Mouse (Mus musculus) limb, embryonic 11.5 days (tissue): ENCODE data around the gene Sec11a. TPM values are rescaled to one million over a fixed set of nuclear protein-coding genes. Genes with fewer than 3 reads are reported as not detected.

Experiments
- ATAC-seq: fragments of 200-750 bp; cut with Nextera tagmentation; 2 replicates; pipeline ENCODE4 v1.8.0; 2017; ENCODE audit warnings: low read depth; ENCODE audit not compliant: insufficient number of reproducible peaks, low FRiP score, low TSS enrichment
- DNase-seq: peaks from one replicate; pipeline ENCODE4 v3.0.0-alpha.2; 2015; ENCODE audit warnings: low spot score
- H3K27ac ChIP-seq: fragments of 300-500 bp; sonication (generic); replicated peaks from 2 replicates; pipeline ENCODE4 v1.5.1; 2014; ENCODE audit warnings: low read depth, mild to moderate bottlenecking, low read length
- H3K27me3 ChIP-seq: fragments of 300-500 bp; sonication (generic); 2 replicates; pipeline ENCODE4 v1.6.1; 2014; ENCODE audit warnings: mild to moderate bottlenecking, low read length, mixed read lengths; ENCODE audit not compliant: control insufficient read depth, insufficient read depth
- H3K36me3 ChIP-seq: fragments of 300-500 bp; sonication (generic); 2 replicates; pipeline ENCODE4 v1.6.1; 2014; ENCODE audit warnings: mild to moderate bottlenecking, low read length, moderate library complexity, mixed read lengths; ENCODE audit not compliant: control insufficient read depth, insufficient read depth
- H3K4me1 ChIP-seq: fragments of 300-500 bp; sonication (generic); 2 replicates; pipeline ENCODE4 v1.6.1; 2014; ENCODE audit warnings: low read length, mixed read lengths; ENCODE audit not compliant: control insufficient read depth, insufficient read depth
- H3K4me2 ChIP-seq: fragments of 300-500 bp; sonication (generic); 2 replicates; pipeline ENCODE4 v1.6.1; 2014; ENCODE audit warnings: low read depth, mild to moderate bottlenecking, moderate library complexity; ENCODE audit not compliant: severe bottlenecking
- H3K4me3 ChIP-seq: fragments of 300-500 bp; sonication (generic); 2 replicates; pipeline ENCODE4 v1.5.1; 2014; ENCODE audit warnings: low read depth, low read length
- H3K9ac ChIP-seq: fragments of 300-500 bp; sonication (generic); 2 replicates; pipeline ENCODE4 v1.6.1; 2014; ENCODE audit warnings: mild to moderate bottlenecking, low read length
- H3K9me3 ChIP-seq: fragments of 300-500 bp; sonication (generic); 2 replicates; pipeline ENCODE4 v1.6.1; 2016; ENCODE audit warnings: low read length; ENCODE audit not compliant: control insufficient read depth
- WGBS: fragments of 180-500 bp; shearing (Covaris S2); extraction: QIAGEN DNeasy Blood & Tissue Kit; methylation state at CpG from one replicate; pipeline ENCODE4 v1.1.7; 2014; 5-methylcytosine and 5-hydroxymethylcytosine counted together
- polyA plus RNA-seq: library from polyadenylated mRNA; unstranded; fragments of >200 nt; fragmentation: Nextera tagmentation; extraction: Ambion mirVana; gene quantifications from 2 replicates; pipeline ENCODE4 v1.2.1, GENCODE M21; 2014

Gene Sec11a
- polyA plus RNA-seq: 189 and 191 TPM in 2 replicates

DNA sequence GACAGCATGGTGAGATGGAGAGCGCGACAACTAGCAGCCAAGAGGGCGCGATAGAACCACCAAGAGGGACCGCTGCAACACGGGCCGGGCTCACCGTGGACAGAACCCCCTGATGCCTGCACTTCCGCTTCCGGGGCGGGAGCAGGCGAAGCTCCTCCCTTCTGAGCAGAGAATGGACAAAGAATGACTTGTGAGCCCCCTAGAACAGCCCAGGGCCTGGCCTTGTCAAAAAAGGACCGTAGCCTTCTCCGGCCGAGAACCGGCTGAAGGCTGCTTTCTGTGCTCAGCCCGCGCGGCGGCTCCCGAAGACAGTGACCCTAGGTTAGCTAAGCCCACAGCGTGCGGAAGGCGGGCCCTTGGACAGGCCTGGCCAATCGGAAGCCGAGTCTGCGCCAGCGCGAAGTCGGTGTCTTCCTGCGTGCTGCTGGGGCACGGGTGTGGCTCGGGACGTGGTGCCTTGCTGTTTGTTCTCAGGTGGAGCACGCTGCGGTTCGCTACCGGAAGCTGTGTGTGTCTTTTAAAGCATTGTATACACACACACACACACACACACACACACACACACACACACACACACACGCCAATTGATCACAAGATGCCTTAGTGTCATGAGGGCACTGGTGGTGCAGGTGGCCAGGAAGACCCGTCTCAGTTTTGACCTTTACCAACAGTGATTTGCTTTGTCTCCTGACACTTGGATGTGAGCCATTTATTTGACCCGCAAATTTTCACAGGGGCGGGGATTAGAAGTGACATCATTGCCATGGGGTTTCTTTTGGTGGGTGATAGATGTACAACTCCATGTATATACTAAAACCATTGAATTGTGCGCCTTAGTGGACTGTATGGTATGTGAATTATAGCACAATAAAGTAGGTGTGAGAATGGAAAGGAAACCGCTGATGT is at the start of gene Sec11a:
TSS of gene Sec11a (minus strand) at position 336 of the 906 bp plus-strand sequence.
- peak within 1 kb of the TSS; percentile 91 for H3K27ac ChIP-seq
- H3K4me2 ChIP-seq: peak within 1 kb of the TSS; percentile 68
- H3K4me1 ChIP-seq: no peaks in the 10 kb centered on the region

DNA sequence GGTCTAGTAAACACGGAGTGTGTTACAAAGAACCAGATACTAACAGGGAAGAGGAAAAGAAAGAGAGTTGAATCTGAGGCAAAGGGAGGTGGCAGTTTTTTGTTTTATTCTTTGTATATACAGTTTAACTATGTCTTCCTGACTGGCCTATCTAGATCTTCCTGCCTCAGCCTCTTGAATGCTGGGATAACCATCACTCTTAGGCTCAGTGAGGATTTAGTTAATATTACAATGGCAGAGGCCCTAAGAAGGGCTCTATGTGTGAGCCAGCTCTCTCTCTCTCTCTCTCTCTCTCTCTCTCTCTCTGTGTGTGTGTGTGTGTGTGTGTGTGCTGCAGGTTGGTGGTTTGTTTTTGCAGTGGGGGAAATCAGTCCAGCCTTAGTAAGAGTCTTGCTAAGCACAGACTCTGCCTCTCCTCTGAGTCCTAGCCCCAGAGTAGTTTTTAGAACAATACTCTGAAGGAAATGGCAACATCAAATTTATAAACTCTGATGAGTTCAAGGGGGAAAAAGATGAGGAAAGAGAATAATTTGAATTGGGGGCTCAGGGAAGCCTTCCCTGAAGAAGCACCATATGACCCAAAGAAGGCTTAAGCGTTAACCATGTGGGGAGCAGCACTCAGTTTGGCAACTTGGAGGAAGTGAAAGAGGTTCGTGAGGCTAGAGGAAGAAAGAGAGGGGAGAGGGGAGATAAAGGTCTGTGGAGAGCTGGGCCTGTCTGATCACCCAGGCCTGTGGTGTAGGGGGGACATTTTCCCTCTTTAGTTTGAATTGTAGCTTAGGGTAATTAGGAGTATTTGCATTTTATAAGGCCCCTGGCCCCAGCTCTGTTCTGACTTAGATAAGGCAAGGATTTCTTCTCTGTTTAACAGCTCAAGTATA is 47.9 kb upstream of the Sec11a start:
- Histone ChIP-seq H3K9me3 (no peaks in the 10 kb centered on the region), H3K9ac (no peak overlapping the region), H3K27me3 (no peaks in the 10 kb centered on the region), H3K27ac (no peak overlapping the region), H3K4me3 (no peak overlapping the region), H3K4me2 (peak overlapping the region; percentile 57; the same call in 1 of the 2 replicates), H3K4me1 (peaks cover 14% of the 10 kb centered on the region), H3K36me3 (no peaks in the 10 kb centered on the region)
- WGBS: 53% methylated on average over 3 of the region's 3 CpGs
- DNase-seq (no peak), ATAC-seq (no peak)

More for the DNA sequence above, at the start of gene Sec11a:
- ATAC-seq (peak; percentile 98), DNase-seq (peak; percentile 94)
- peak within 1 kb of the TSS; percentile 90 for H3K4me3 ChIP-seq
- WGBS: 2% methylated on average over 44 of the region's 44 CpGs
- H3K36me3 ChIP-seq: no peaks in the 10 kb centered on the region
- no peaks in the 10 kb centered on the region for H3K27me3 ChIP-seq
- no peaks in the 10 kb centered on the region for H3K9me3 ChIP-seq
- peak within 1 kb of the TSS; percentile 89 for H3K9ac ChIP-seq

DNA sequence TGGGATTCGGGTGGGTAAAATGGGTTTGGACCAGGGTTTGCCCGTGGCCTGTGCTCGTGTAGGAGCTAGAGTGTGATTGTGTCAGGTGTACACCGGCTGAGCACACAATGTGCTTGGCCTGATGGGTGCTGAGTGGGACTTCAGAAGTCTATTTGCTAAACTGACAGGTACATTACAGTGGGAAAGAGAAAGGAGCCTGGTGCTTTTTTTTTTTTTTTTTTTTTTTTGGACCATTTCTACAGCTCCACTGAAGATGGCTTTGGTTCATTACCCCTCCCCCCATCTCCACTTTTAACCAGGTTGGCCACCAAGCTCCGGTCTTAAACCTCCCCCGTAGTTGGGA is 47.1 kb upstream of the Sec11a start:
- H3K27ac ChIP-seq: no peak overlapping the region; the same call in 1 of the 2 replicates
- H3K9me3 ChIP-seq: no peaks in the 10 kb centered on the region
- H3K36me3 ChIP-seq: no peaks in the 10 kb centered on the region
- H3K4me1 ChIP-seq: peaks cover 14% of the 10 kb centered on the region
- no peak for ATAC-seq
- no peaks in the 10 kb centered on the region for H3K27me3 ChIP-seq
- WGBS: 28% methylated on average over 6 of the region's 6 CpGs
- DNase-seq: no peak
- peak overlapping the region; percentile 57 for H3K4me2 ChIP-seq
- H3K4me3 ChIP-seq: peak overlapping the region; percentile 87
- peak overlapping the region; percentile 97 for H3K9ac ChIP-seq

DNA sequence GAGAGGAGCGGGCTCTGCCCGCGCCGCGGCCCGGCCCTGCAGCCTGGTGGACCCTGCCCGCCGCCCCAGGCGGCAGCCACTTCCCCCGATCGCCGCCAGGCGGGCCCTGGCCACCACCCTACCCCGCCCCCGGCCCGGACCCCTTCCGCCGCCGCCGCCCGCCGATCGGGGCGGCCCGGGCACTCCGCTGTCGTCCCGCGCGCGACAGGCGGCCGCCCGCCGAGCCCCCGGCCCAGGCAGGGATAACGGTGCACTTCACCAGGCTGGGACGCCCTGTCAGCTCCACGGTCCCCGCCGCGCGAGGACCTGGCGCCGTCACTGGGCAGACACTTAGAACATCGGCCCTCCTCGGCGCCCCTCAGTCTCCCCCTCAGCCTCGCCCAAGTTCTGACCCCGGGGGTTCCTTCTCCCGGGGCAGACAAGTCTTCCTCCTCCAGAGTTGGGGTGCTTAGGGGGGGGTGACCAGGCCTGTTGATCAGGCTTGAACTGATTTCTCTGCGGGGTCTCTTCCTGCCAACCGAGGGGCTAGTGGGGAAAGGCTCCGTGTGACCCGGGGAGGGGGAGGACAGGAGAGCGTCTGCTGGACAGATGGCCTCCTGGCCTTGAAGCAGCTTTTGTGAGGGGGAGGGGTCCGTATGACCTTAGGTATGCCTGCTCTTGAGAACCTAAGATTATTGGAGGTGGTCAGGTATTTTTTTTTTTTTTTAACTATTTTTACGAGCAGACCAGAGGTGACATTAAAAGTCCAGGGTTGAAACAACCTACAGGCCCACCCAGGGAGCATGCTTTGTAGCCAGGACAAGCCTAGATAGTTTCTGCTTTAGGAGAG is 46.5 kb upstream of the Sec11a start:
- peak overlapping the region; percentile 97 for H3K9ac ChIP-seq
- under 1% methylated on average over 43 of the region's 58 CpGs for WGBS
- ATAC-seq (peak; percentile 84), DNase-seq (peak; percentile 63)
- peaks cover 14% of the 10 kb centered on the region for H3K4me1 ChIP-seq
- no peaks in the 10 kb centered on the region for H3K27me3 ChIP-seq
- H3K4me2 ChIP-seq: peak overlapping the region; percentile 57
- H3K27ac ChIP-seq: peak overlapping the region; percentile 97
- H3K36me3 ChIP-seq: no peaks in the 10 kb centered on the region
- H3K9me3 ChIP-seq: no peaks in the 10 kb centered on the region
- peak overlapping the region; percentile 87 for H3K4me3 ChIP-seq

DNA sequence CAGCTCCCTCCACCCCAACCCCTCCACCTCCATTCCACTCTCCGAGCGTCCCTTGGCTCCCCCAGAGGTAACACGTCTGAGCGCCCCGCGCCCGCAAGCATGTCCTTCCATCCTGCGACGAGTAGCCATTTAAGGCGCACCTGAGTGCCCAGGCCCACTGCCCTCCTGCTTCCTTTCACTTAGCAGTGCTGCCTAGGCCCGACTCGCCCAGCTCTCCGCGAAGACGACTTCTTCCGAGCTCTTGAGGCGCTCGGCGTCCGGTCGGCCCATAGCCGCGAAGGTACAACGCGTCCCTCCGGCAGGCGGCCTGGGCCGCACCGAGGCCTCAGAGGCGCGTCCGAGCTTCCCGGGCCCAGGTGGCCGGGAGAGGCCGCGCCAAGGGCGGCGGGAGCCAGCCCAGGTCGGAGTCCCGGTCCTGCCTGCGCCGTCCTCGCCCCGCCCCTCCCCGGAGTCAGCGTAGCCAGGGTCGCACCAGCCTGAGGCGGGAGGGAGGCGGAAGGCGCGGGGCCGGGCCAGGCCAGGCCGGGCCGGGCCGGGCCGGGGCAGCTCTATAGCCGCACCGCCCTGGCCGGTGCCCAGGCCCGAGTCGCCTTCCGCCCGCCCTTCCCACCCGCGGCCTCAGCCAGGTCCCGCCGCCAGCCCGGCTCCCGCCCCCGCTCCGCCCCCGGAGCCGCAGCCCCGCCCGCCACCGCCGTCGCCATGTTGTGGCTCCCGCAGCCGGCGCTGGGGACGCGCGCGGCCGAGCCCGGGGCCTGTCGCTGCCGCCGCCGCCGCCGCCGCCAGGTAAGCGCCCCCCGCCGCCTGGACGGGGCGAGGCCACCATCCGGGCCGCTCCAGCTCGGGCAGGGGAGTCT is 45.6 kb upstream of the Sec11a start, which contains the start of gene Zfp592:
TSS of gene Zfp592 (plus strand) at position 702 of the 854 bp plus-strand sequence.
- peak within 1 kb of the TSS; percentile 57 for H3K4me2 ChIP-seq
- peak within 1 kb of the TSS; percentile 97 for H3K9ac ChIP-seq
- peaks cover 14% of the 10 kb centered on the region for H3K4me1 ChIP-seq
- no peaks in the 10 kb centered on the region for H3K36me3 ChIP-seq
- peak; percentile 87 for DNase-seq
- peak; percentile 93 for ATAC-seq
- no peaks in the 10 kb centered on the region for H3K9me3 ChIP-seq
- WGBS: under 1% methylated on average over 71 of the region's 102 CpGs
- peak within 1 kb of the TSS; percentile 87 for H3K4me3 ChIP-seq
- H3K27me3 ChIP-seq: no peaks in the 10 kb centered on the region
- H3K27ac ChIP-seq: peak within 1 kb of the TSS; percentile 97

DNA sequence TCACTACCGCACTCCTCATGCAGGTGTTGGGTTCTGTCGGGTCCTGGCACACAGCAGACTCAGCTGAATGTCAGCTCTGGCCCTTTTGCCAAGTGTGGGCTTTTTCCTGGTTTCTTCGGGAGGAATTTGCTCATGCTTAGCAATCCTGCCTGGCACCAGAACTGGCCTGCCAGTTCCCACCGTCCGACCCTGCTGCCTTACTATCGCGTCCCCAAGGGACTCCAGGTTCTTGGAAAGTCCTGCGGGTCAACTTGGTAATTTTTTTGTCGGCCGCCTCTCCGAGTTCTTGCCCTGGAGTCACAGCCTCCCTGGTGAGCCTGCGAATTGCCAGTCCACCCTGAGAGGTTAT is 45.0 kb upstream of the Sec11a start:
- Histone ChIP-seq H3K9me3 (no peaks in the 10 kb centered on the region), H3K4me3 (peak overlapping the region; percentile 87), H3K4me1 (peaks cover 14% of the 10 kb centered on the region), H3K36me3 (no peaks in the 10 kb centered on the region), H3K27me3 (no peaks in the 10 kb centered on the region), H3K4me2 (peak overlapping the region; percentile 57), H3K27ac (peak overlapping the region; percentile 97), H3K9ac (peak overlapping the region; percentile 97)
- no peak for ATAC-seq
- WGBS: 2% methylated on average over 12 of the region's 12 CpGs
- DNase-seq: no peak

DNA sequence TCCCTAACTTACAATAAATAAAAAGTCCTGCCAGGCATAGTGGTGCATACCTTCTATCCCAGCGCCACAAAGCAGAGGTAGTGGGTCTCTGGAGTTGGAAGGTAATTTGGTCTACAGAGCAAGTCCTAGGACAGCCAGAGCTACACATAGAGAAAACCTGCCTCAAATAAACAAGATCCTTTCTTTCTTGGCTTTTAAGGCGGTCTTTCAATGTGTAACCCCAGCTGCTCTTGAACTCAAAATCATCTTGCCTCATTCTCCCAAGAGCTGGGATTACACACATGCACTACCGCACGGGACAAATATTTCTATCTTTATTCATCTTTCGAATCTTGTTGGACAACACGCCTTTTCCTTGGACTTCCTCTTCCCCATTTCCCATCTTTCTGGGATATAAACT is 44.5 kb upstream of the Sec11a start:
- H3K27ac ChIP-seq: no peak overlapping the region
- H3K9ac ChIP-seq: peak overlapping the region; percentile 97
- no peak for ATAC-seq
- peaks cover 14% of the 10 kb centered on the region for H3K4me1 ChIP-seq
- peak overlapping the region; percentile 57 for H3K4me2 ChIP-seq
- H3K9me3 ChIP-seq: no peaks in the 10 kb centered on the region
- no peak for DNase-seq
- 81% methylated on average over 6 of the region's 6 CpGs for WGBS
- no peaks in the 10 kb centered on the region for H3K36me3 ChIP-seq
- H3K4me3 ChIP-seq: peak overlapping the region; percentile 87
- H3K27me3 ChIP-seq: no peaks in the 10 kb centered on the region
